Mouse (Mus musculus): ENCODE data around the gene Jagn1.
A peak's percentile ranks its signal among the peaks of the same experiment; 100 is the strongest.

Jagn1 gene

DNA sequence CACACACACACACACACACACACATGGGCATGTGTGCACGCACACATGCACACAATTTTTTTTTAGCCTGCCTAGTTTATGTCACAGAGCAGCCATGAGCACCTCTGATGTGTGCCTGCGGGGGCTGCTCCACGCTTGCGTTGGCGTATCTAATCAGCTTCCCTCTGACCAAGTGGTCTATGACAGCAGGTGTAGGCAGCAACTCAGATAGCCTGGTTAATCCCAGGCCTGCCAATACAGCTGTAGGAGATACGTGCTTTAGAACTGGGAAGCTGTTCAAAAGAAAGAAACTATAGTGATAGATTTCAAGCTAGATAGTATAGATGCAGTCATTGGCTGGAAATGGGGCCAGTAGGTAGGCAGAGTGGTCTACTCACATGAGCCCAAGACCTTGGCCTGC is 31.3 kb downstream of the Jagn1 start:
- no peaks in the 10 kb centered on the region; the same call in 1 of the 2 replicates for H3K27me3 ChIP-seq (ENCODE audit: control insufficient read depth, insufficient read depth, low read length, poor library complexity, severe bottlenecking)
- no peaks in the 10 kb centered on the region for H3K36me3 ChIP-seq (ENCODE audit: control insufficient read depth, insufficient read depth, low read length, poor library complexity, severe bottlenecking)
- DNase-seq (ENCODE audit: low read depth, low spot score) = no peak

DNA sequence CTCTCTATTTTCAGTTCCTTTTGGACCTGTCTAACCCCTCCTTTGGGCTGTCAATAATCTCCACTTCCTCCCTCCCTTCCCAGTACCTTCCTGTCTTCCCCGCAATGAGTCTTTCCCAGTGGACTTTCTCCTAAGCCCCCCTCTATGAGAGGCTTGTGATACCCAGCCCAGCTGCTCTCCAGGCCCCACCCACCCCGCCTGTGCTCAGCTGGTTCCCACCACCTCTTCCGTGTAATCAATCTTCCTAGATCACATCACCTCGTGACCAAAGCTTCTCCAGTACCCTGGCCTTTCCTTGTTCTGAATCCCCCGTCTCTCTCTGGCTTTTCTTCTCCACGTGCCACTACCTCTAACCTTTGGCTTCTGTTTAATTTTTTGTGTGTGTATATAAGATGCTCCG is 35.0 kb downstream of the Jagn1 start:
- no peaks in the 10 kb centered on the region for H3K36me3 ChIP-seq (ENCODE audit: control insufficient read depth, insufficient read depth, low read length, poor library complexity, severe bottlenecking)
- DNase-seq (ENCODE audit: low read depth, low spot score) = no peak
- no peaks in the 10 kb centered on the region; the same call in 1 of the 2 replicates for H3K27me3 ChIP-seq (ENCODE audit: control insufficient read depth, insufficient read depth, low read length, poor library complexity, severe bottlenecking)

DNA sequence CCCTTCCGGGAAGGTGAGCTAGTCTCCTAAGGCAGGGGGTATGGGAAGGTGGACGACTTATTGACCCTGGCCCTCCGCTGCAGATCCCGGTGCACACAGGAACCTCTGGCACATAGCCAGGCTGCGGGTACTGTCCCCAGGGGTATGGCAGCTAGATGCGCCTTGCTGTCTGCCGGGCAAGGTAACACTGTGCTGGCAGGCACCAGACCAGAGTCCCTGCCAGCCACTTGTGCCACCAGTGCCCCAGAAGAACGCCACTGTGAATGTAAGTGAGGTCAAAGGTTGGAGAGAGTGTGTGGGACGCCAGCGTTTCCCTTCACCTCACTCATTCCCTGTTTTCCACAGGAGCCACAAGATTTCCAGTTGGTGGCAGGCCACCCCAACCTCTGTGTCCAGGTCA is 36.5 kb downstream of the Jagn1 start:
- Histone ChIP-seq H3K36me3 (ENCODE audit: control insufficient read depth, insufficient read depth, low read length, poor library complexity, severe bottlenecking) (no peaks in the 10 kb centered on the region), H3K27me3 (ENCODE audit: control insufficient read depth, insufficient read depth, low read length, poor library complexity, severe bottlenecking) (no peaks in the 10 kb centered on the region; the same call in 1 of the 2 replicates)
- DNase-seq (ENCODE audit: low read depth, low spot score) = no peak

DNA sequence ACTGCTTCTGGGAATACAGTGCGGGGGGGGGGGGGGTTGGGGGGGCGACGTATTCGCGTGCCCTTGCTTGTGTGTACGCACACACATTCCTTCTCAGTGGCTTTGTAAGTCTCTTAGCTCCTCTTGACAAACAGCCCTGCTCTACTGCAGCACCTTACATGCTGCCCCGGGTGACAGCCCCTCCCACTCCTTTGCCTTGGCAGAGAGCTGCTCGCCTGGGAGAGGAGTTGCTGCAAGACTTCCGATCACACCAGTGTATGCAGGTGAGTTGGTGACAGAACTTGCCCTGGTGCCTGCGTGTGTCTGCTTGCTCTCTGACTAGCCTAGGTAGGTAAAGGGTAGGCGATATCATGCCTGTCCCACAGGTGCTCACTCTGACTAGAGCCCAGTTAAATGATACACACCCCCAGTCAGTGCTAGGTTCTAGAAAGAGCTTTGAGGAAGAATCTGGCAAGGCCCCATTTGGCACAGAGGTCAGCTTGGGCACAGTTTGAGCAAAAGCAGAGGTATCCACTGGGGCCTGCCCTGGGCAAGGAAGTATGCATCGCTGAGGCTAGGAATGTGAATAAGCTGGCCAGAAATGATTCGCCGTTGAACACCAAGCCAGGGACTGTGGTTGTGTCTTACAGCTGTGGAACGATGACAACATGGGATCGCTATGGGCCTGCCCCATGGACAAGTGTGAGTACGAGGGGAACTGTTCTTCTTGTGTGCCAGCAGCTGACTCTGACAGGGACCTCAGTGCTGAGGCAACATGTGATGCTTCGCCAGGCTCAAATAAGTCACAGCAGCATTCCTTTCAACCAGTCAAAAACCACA is 38.4 kb downstream of the Jagn1 start:
- no peaks in the 10 kb centered on the region for H3K36me3 ChIP-seq (ENCODE audit: control insufficient read depth, insufficient read depth, low read length, poor library complexity, severe bottlenecking)
- DNase-seq (ENCODE audit: low read depth, low spot score) = no peak
- no peaks in the 10 kb centered on the region; the same call in 1 of the 2 replicates for H3K27me3 ChIP-seq (ENCODE audit: control insufficient read depth, insufficient read depth, low read length, poor library complexity, severe bottlenecking)

DNA sequence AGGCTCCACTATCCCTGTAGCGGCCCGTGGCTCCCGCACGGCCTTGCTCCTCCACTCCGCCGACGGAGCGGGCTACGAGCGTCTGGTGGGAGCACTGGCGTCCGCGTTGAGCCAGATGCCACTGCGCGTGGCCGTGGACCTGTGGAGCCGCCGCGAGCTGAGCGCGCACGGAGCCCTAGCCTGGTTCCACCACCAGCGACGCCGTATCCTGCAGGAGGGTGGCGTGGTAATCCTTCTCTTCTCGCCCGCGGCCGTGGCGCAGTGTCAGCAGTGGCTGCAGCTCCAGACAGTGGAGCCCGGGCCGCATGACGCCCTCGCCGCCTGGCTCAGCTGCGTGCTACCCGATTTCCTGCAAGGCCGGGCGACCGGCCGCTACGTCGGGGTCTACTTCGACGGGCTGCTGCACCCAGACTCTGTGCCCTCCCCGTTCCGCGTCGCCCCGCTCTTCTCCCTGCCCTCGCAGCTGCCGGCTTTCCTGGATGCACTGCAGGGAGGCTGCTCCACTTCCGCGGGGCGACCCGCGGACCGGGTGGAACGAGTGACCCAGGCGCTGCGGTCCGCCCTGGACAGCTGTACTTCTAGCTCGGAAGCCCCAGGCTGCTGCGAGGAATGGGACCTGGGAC is 40.2 kb downstream of the Jagn1 start:
- H3K36me3 ChIP-seq (ENCODE audit: control insufficient read depth, insufficient read depth, low read length, poor library complexity, severe bottlenecking) = no peaks in the 10 kb centered on the region
- no peaks in the 10 kb centered on the region for H3K27me3 ChIP-seq (ENCODE audit: control insufficient read depth, insufficient read depth, low read length, poor library complexity, severe bottlenecking)
- DNase-seq (ENCODE audit: low read depth, low spot score) = peak; percentile 57

DNA sequence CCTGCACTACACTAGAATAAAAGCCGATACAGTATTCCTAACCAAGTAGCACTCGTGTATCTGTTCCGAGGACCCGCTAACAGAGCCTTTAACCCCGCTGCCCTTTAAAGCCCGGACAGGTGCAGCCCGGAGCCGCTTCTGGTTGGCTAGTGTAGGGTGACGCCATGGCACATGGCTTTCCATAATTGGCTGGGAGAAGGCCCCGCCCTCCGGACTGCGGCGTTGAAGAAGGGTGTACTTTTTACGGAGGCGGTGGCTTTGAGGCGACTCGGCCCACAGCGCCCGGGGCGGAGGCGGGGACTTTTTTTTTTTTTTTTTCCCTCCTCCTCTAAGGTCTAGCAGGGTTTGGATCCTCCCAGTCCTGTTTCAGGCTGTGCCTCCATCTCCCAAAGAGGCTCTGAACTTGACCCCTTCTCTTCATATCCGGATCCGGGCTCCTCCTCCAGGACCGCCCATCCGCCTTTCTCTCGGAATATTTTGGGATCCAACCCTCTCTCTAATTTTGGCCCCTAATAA is 40.8 kb downstream of the Jagn1 start, which contains the start of gene Creld1:
Creld1 (plus strand) TSS at position 198 of the 516 bp plus-strand sequence.
- peak; percentile 95 for DNase-seq (ENCODE audit: low read depth, low spot score)
- H3K36me3 ChIP-seq (ENCODE audit: control insufficient read depth, insufficient read depth, low read length, poor library complexity, severe bottlenecking) = no peaks in the 10 kb centered on the region
- H3K27me3 ChIP-seq (ENCODE audit: control insufficient read depth, insufficient read depth, low read length, poor library complexity, severe bottlenecking) = no peaks in the 10 kb centered on the region

DNA sequence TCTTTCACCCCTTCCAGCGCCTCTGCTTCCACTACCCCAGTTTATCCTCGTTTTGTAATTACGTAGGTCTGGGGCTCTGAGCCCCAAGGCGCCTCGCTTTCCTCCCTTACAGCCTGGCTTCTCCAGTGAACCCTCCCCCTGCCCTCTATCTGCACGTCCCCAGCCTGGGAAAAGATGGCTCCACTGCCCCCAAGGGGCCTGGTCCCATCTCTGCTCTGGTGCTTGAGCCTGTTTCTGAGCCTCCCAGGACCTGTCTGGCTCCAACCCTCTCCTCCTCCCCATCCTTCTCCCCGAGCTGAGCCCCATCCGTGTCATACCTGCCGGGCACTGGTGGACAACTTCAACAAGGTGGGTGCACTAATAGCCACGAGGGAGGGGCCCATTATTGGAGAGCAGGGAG is 41.4 kb downstream of the Jagn1 start:
- DNase-seq (ENCODE audit: low read depth, low spot score) = no peak
- no peaks in the 10 kb centered on the region; the same call in 1 of the 2 replicates for H3K36me3 ChIP-seq (ENCODE audit: control insufficient read depth, insufficient read depth, low read length, poor library complexity, severe bottlenecking)
- no peaks in the 10 kb centered on the region for H3K27me3 ChIP-seq (ENCODE audit: control insufficient read depth, insufficient read depth, low read length, poor library complexity, severe bottlenecking)

DNA sequence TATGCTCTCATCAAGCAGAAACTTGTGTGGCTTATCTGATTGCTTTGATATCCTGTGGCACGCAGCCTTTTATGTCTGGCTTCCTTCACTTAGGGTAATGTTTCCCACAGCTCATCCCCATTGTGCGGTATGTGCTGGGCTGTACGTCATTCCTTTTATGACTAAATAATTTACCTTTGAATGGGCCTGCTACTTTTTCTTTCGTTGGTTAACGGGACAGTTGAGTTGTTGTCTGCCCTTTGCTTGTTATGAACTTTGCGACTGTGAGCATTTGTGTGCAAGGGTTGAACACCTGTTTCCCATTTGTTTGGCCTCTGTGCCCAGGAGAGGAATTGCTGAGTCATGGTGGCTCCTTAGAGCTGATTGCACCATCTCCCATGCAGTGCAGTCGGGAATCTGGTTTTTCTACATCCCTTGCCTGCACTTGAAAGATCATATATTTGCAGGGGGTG is 44.8 kb downstream of the Jagn1 start:
- H3K36me3 ChIP-seq (ENCODE audit: control insufficient read depth, insufficient read depth, low read length, poor library complexity, severe bottlenecking) = no peaks in the 10 kb centered on the region; the same call in none of the 2 replicates
- no peak for DNase-seq (ENCODE audit: low read depth, low spot score)
- H3K27me3 ChIP-seq (ENCODE audit: control insufficient read depth, insufficient read depth, low read length, poor library complexity, severe bottlenecking) = no peaks in the 10 kb centered on the region

DNA sequence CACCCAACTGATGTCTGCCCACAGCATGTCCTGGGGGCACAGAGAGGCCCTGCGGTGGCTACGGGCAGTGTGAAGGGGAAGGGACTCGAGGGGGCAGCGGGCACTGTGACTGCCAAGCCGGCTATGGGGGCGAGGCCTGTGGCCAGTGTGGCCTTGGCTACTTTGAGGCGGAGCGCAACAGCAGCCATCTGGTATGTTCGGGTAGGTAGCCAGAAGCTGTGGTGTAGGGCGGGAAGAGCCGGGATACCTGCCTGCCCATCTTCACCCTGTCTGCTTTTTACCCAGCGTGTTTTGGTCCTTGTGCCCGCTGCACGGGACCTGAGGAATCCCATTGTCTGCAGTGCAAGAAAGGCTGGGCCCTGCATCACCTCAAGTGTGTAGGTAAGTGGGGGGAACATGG is 47.0 kb downstream of the Jagn1 start:
- DNase-seq (ENCODE audit: low read depth, low spot score) = no peak
- H3K27me3 ChIP-seq (ENCODE audit: control insufficient read depth, insufficient read depth, low read length, poor library complexity, severe bottlenecking) = no peaks in the 10 kb centered on the region

DNA sequence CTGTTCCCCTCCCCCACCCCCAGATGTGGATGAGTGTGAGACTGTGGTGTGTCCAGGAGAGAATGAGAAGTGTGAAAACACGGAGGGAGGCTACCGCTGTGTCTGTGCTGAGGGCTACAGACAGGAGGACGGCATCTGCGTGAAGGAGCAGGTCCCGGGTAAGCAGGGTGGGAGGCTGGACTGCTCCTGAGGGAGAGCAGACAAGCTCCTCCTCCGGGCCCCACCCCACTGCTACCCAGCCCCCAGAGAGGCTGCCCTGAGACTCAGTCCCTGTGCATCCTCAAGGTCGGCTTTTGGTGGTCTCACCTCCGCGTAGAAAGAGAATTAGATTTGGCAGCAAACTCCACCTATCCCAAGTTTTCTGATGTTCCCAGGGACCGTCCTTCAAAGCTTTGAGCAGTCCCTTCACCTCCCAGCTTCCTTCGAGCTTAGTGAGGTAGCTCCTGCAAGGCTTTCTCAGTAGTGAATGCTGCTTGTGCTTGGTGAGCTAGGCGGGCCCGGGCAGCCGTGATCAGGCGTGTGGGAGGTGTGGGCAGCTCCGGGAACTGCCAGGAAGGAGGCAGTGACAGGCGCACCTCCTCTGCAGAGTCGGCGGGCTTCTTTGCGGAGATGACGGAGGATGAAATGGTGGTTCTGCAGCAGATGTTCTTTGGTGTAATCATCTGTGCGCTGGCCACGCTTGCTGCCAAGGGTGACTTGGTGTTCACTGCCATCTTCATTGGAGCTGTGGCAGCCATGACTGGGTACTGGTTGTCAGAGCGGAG is 49.9 kb downstream of the Jagn1 start:
- DNase-seq (ENCODE audit: low read depth, low spot score) = no peak
- Histone ChIP-seq H3K27me3 (ENCODE audit: control insufficient read depth, insufficient read depth, low read length, poor library complexity, severe bottlenecking) (no peaks in the 10 kb centered on the region), H3K36me3 (ENCODE audit: control insufficient read depth, insufficient read depth, low read length, poor library complexity, severe bottlenecking) (no peaks in the 10 kb centered on the region; the same call in none of the 2 replicates)

More for the DNA sequence above, 47.0 kb downstream of the Jagn1 start:
- H3K36me3 ChIP-seq (ENCODE audit: control insufficient read depth, insufficient read depth, low read length, poor library complexity, severe bottlenecking) = no peaks in the 10 kb centered on the region; the same call in none of the 2 replicates

DNA sequence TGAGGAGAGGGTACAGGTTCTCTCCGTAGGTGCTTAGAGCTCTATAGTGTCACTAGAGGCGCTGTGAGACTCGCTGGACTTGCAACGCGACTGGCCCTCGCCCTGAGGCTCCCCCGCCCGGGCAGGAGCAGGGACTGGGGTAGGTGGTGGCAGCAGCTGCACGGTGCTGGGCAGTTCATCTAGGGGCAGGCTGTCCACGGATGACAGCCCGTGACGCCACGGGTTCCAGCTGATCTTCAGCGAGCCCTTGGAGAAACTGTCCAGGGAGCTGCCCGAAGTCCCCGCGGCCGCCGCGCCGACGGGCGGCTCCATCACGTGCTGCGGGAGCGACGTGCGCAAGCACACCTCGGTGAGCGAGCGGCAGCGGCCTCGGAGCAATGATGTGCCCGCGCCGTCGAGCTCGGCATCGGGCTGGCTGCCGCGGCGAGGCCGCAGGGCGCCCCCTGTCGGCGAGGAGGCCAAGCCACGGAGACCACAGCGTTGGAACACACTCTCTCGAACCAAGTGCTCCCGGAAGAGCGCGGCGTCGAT is 52.0 kb downstream of the Jagn1 start:
- DNase-seq (ENCODE audit: low read depth, low spot score) = peak; percentile 93
- Histone ChIP-seq H3K36me3 (ENCODE audit: control insufficient read depth, insufficient read depth, low read length, poor library complexity, severe bottlenecking) (no peaks in the 10 kb centered on the region; the same call in none of the 2 replicates), H3K27me3 (ENCODE audit: control insufficient read depth, insufficient read depth, low read length, poor library complexity, severe bottlenecking) (no peaks in the 10 kb centered on the region)

DNA sequence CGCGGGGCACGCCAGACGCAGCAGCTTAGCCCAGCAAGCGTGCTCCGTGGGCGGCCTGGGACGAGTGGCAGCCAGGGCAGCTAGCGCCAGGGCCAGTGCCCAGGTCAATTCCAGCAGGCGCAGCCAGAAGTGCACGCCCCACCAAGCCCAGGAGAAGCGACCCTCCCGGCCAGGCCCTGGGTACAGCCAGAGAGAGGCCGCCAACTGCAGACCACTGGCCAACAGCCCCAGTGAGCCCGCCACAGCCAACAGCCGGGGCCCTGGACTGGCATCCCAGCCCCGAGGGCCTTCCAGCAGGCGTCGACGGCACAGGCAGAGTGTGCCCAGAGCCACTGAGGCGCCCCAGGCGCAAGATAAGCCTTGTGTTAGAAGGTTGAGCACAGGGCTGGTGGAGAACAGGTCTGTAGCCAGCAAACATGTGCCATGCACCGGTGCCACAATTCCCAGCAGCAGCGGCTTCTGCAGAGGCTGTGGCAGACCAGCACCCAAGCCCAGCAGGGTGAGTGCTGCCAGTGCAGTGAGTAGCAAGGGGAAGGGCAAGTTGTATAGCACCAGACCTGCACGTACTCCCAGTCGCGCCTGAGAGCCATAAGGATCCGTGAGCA is 52.8 kb downstream of the Jagn1 start:
- Histone ChIP-seq H3K36me3 (ENCODE audit: control insufficient read depth, insufficient read depth, low read length, poor library complexity, severe bottlenecking) (no peaks in the 10 kb centered on the region; the same call in 1 of the 2 replicates), H3K27me3 (ENCODE audit: control insufficient read depth, insufficient read depth, low read length, poor library complexity, severe bottlenecking) (no peaks in the 10 kb centered on the region)
- no peak for DNase-seq (ENCODE audit: low read depth, low spot score)

All from splenic B cell, adult 2 months (primary cell).